ENCODE assay signal across 8 mouse cellular contexts in genomic region chr9:51278500-51279381, GRCm38 (mm10). TPM values are rescaled to one million over a fixed set of nuclear protein-coding genes. Genes with fewer than 3 reads are reported as not detected.
A peak's percentile ranks its signal among the peaks of the same experiment; 100 is the strongest.
DNase-seq lines count a peak whose midpoint lies in the region; ATAC-seq lines count a peak whose summit lies in the region.

TSS of gene Colca2 (minus strand) at chr9:51278569.

- H3K4me1 ChIP-seq in intestine, embryonic 14.5 days (replicated peaks; ENCODE audit: control insufficient read depth, insufficient read depth, low read length): peaks cover 5% of the 10 kb centered on the region; the same call in 1 of the 2 replicates

- peak within 1 kb of the TSS; percentile 85 for H3K4me2 ChIP-seq in intestine, embryonic 14.5 days (ENCODE audit: low read length)

- intact Hi-C loops in left cerebral cortex, postnatal 25 days (cut with DNase I): loop anchor here (5.0 kb wide), 1 partner anchor 116 kb away; no protein-coding TSS in a partner anchor

- peak within 1 kb of the TSS; percentile 63; the same call in 1 of the 2 replicates for H3K27ac ChIP-seq in intestine, embryonic 14.5 days (ENCODE audit: low read depth)

- 0 out of 2 replicates have a peak, but pooled peaks cover 5% of the 10 kb centered on the region for H3K27me3 ChIP-seq in intestine, embryonic 14.5 days (replicated peaks; ENCODE audit: control insufficient read depth, insufficient read depth, low read length)

- ATAC-seq in intestine, embryonic 14.5 days (replicated peaks; ENCODE audit: low FRiP score, low TSS enrichment, low read depth): peak; percentile 92
- peak; percentile 88 for ATAC-seq in megakaryocyte-erythroid progenitor cell, adult 5-6 weeks (replicated peaks; ENCODE audit: low FRiP score, low TSS enrichment, poor library complexity, severe bottlenecking)
- no peak for ATAC-seq in inflammation-experienced regulatory T-cells, adult 6 months

- no peaks in the 10 kb centered on the region for H3K36me3 ChIP-seq in intestine, embryonic 14.5 days (ENCODE audit: control insufficient read depth, insufficient read depth, low read length)

- H3K9me3 ChIP-seq in intestine, embryonic 14.5 days (ENCODE audit: control insufficient read depth, low read length): no peaks in the 10 kb centered on the region

- peak; percentile 77 to 81 for DNase-seq in adrenal gland, adult 18-20 months (ENCODE audit: low spot score in 2 of 2)
- DNase-seq in embryo, embryonic 11.5 days (ENCODE audit: low read depth, low spot score): peak; percentile 63
- peak; percentile 63 to 85 for DNase-seq in gastrocnemius, postnatal 4 days (ENCODE audit: low spot score in 2 of 2)
- DNase-seq in intestine, embryonic 14.5 days (ENCODE audit: low spot score): peak; percentile 89
- peak; percentile 62 to 64 for DNase-seq in left cerebral cortex, postnatal 25 days (ENCODE audit: low spot score in 2 of 2)
- peak; percentile 73 for DNase-seq in skeletal muscle tissue, adult 2 months (ENCODE audit: low read depth, low spot score)

- WGBS in intestine, embryonic 14.5 days: under 1% methylated on average over 53 of the region's 53 CpGs

- H3K9ac ChIP-seq in intestine, embryonic 14.5 days (ENCODE audit: low read length): peak within 1 kb of the TSS; percentile 65

- H3K4me3 ChIP-seq in intestine, embryonic 14.5 days (ENCODE audit: low read depth, low read length): peak within 1 kb of the TSS; percentile 54

RNA-seq across cellular contexts. Expression of gene Colca2, which starts in this region (rescaled TPM):
- 1 to 10 TPM; 2.0 to 3.3 TPM for total RNA-seq in adrenal gland, adult 18-20 months (2021)
- total RNA-seq in gastrocnemius, postnatal 4 days (2021): 1 to 10 TPM in 1 of 2 experiments, under 1 TPM in 1; 0.86 to 1.0 TPM
- 2.4 and 2.9 TPM in 2 replicates for polyA plus RNA-seq in intestine, embryonic 14.5 days (2014; fragmentation: Nextera tagmentation; extraction: Ambion mirVana)
- total RNA-seq in left cerebral cortex, postnatal 25 days (2021): 1 to 10 TPM; 1.1 to 2.3 TPM
- 0.55 TPM in 1 of 2 replicates, not detected in the other for total RNA-seq in megakaryocyte-erythroid progenitor cell, adult 5-6 weeks (2014; fragmentation: Nextera tagmentation)
- total RNA-seq in megakaryocyte-erythroid progenitor cell, adult 5-6 weeks (2017): 0.65 TPM in 1 of 2 replicates, not detected in the other
- polyA plus RNA-seq in inflammation-experienced regulatory T-cells, adult 6 months (2017; shearing (Covaris generic)): 1 to 10 TPM in 2 of 3 experiments, not detected in 1; 1.1 to 1.7 TPM

Comparison
In these comparisons a context has a peak if more than half of its experiments do, and no peak if none do; other contexts are left out.
1. Peak in ATAC-seq in megakaryocyte-erythroid progenitor cell, adult 5-6 weeks; RNA of the gene not detected or under 1 TPM.